Mouse (Mus musculus): ENCODE data around the gene Fam92b.

The Fam92b gene

DNA sequence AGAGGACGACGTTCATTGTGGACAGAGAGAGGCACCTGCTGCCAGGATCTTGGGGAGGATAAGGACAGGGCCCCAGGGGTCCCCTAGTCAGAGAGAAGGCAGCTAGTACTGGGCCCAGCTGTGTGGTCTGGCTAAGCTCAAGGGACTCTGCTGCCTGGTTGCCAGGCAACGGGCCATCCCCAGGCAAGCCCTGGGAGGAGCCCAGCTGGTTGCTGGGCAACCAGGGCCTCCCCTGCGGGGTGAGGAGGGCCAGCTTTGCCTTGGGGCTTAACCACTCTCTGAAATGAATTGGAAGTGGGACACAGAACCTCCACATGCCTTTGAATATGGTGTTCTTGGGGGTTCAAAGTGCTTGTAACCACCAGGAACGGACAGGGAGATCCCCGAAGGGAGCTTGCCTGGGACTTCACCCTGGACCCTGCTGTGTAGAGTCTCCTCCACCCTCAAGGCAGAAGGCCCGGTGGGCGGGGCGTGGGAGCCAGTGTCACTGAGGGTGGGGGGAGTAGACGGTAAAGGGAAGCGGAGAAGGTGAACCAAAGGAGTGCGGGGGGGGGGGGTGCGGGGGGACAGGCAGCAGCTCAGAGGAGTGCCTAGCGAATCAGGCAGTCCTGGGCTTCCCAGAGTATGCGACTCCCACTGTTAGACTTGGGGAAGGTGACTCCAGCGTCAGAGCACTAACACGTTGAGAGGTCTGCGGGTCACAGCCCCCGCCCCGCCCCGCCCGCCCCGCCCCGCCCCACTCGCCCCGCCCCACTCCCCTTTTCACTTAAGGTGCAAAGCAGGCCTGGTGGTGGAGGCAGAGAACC is at the start of gene Fam92b:
Gene Fam92b (minus strand): TSS at position 149 of the 806 bp plus-strand sequence.
- DNase-seq (ENCODE audit: low spot score in 2 of 2), result peak in 1 of 2 experiments; percentile 52

DNA sequence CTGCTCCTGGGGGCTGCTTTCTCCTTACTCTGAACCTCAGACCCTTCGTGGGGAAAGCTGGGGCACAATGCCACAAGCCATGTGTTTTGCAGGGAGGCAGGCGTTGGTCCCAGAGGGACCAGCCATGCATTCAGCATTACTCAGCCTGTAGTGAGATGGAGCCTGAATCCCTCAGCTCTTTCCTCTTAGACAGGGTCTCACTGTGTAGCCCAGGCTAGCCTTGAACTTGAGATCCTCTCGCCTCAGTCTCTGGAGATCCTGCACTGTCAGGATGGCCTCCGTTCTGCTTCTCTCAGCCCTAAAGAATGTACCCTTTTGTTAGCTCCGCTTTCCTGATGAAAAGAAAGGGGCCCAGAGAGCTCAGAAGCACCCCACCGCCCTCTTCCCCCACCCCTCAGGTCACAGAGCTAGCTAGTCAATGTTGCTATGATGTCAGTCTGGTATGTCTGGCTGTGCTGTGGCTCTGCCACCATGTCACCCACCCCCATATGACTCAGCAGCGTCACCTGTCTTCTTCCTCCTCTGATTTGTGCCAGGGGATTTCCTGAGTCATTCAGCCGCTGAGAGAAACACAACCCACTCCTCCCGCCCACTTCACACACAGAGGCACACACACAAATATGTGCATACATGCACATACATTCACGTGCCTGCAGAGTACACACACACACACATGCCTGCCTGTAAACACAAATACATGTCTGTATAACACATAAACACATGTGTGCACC is 48.3 kb upstream of the Fam92b start:
- peak in 1 of 2 experiments; percentile 27 for DNase-seq (ENCODE audit: low spot score in 2 of 2)

DNA sequence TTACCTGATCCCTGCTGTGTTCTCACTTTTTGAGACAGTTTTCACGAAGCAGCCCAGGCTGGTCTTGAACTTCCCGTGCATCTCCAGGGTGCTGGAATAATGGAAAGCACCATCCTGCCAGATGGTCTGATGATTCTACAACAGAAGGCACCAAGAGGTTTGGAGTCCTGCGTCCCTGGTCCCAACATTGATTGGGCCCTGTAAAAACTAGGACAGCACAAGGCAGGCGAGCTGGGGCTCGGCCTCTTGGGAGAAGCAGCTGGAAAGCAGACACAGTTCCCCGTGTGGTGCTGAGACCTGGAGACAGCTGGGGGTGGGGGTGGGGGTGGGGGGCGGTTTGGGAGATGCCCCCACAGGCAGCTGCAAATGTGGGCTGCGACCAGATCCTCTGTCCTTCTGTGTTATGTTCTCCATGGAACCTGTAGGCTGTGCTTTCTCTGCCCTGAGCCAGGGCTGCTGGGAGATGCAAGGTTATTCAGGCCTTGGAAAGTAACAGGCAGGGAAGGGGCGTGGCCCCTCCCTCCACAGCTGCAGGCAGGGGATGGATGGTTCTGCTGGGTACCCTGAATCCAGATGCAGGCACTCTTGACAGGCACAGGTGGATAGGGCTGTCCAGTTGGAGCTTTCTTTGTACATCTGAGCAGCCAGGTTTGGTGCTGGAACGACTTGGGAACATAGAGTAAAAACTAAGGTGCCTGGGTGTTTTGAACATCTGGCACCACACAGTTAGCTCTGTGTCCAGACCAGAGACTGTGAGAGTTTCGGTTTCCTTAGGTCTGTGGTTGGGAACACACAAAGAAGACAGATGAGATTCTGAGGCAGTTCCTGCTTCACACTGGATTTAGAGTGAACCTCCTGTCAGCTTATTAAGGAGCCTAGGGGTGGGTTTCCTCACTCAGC is 47.5 kb upstream of the Fam92b start:
- no peak for DNase-seq (ENCODE audit: low spot score in 2 of 2)

- no peak for DNase-seq (ENCODE audit: low spot score in 2 of 2)
Measured at GRCm38 (mm10) chr8:120222548-120222947, 45.3 kb upstream of the Fam92b start.

- DNase-seq (ENCODE audit: low spot score in 2 of 2), result no peak
Measured at GRCm38 (mm10) chr8:120216855-120217830, 39.9 kb upstream of the Fam92b start.

- no peak for DNase-seq (ENCODE audit: low spot score in 2 of 2)
Measured at GRCm38 (mm10) chr8:120215416-120216141, 38.3 kb upstream of the Fam92b start.

DNA sequence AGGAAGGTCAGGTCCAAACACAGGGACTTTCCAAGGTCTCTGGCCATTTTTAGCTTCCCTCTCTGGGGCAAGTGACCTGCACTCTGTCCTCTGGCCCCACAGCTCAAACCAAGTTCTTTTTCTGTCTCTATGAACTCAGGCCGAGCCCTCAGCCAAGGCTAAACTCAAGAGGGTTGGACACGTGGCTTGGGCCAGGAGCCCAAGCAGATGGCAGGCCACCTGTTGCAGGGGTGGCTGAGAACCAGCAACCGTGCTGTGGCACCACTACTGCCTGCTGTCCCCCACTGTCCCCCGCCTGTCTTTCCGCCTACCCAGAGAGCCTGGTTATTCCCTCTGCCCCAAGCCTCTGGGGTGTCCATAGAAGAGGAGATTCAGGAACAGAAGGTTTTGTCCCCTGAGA is 36.7 kb upstream of the Fam92b start:
- DNase-seq (ENCODE audit: low spot score in 2 of 2), result no peak

DNA sequence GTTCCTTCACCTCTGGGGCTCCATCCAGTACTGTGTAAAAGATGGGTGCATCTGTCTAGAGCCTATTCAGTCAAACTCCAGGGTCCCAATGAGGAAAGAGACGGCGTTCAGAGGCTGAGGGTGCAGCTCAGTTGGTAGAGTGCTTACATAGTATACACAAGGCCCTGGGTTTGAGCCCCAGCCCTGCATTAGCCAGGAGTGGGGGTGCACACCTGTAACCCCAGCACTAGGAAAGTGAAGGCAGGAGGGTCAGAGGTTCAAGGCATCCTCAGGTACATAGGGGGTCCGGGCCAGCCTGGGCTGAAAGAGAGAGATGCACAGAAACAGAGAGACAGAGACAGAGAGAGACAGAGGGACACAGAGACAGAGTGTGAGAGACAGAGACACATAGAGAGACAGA is 36.0 kb upstream of the Fam92b start:
- no peak for DNase-seq (ENCODE audit: low spot score in 2 of 2)

- DNase-seq (ENCODE audit: low spot score in 2 of 2), result no peak
Measured at GRCm38 (mm10) chr8:120212596-120212995, 35.3 kb upstream of the Fam92b start.

DNA sequence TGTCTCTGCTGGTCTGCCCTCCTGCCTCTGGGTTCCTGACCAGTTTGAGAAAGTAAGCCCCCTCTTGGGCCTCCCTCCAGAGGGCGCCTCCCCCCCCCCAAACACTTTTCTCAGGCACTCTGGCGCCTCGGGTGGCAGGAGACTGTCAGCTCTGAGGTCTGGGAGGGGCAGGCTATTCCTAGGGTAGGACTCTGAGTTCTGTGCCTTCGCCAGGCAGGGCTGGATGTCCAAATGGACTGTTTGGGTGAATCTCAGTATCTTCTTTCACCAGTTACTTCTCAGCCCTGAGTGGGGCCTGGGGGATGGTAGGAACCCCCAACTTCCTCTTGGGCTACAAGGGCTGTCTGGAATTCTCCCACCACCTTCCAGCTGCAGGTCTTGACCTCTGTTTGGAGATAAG is 34.1 kb upstream of the Fam92b start:
- DNase-seq (ENCODE audit: low spot score in 2 of 2), result no peak

- no peak for DNase-seq (ENCODE audit: low spot score in 2 of 2)
Measured at GRCm38 (mm10) chr8:120208113-120208512, 30.8 kb upstream of the Fam92b start.

DNA sequence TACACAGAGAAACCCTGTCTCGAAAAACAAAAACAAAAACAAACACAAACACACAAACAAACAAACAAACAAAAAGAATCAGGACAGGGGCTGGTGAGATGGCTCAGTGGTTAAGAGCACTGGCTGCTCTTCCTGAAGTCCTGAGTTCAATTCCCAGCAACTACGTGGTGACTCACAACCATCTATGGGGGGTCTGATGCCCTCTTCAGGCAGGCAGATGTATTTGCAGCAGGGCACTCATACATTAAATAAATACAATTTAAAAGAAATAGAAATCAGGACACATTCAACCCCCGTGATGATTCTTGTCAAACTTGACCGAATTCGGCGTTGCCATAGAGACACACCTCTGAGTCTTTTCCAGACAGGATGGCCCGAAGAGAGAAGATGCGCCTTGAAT is 30.1 kb upstream of the Fam92b start:
- no peak for DNase-seq (ENCODE audit: low spot score in 2 of 2)

DNA sequence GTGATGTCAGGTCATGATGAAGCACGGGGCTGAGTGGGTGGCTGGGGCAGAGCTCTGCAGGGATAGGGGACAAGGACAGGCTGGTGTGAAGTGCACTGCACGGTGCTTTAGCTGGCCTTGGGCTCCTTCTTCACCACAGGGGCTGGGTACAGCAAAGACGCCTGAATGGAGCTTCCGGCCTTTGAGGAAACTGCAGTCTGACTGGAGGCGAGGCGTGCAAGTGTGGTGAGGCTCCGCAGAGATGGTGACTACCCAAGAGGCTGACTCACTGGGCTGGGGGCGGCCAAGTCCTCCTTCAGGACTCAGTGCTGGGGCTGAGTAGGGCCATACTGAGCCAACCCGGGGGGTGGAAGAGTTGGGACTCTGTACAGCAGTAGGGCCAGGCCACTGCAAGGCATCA is 28.6 kb upstream of the Fam92b start:
- DNase-seq (ENCODE audit: low spot score in 2 of 2), result no peak

GRCm38 (mm10) chr8:120204736-120205360 is 27.6 kb upstream of the Fam92b start:
- no peak for DNase-seq (ENCODE audit: low spot score in 2 of 2)

DNA sequence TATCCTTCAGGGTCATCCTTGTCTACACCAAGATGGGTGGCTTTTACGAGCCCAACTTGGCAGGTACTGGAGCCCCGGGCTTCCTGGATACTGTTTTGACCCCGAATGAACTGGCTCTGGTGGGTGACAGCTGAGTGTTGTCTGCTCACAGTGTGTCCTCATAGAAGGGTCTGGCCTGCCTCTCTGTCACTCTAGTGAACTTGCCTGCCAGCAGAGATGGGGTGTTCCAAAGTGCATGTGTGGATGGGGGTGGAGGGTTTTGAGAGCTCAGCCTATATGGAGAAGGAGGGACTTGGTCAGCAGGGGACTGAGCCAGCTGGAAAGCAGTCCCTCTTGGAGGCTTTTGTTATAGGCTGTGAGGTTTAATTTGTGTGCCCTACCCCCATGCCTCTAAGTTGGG is 25.3 kb upstream of the Fam92b start:
- no peak for DNase-seq (ENCODE audit: low spot score in 2 of 2)

GRCm38 (mm10) chr8:120201351-120201750 is 24.1 kb upstream of the Fam92b start:
- no peak for DNase-seq (ENCODE audit: low spot score in 2 of 2)

GRCm38 (mm10) chr8:120192118-120192517 is 14.9 kb upstream of the Fam92b start:
- DNase-seq (ENCODE audit: low spot score in 2 of 2), result no peak

DNA sequence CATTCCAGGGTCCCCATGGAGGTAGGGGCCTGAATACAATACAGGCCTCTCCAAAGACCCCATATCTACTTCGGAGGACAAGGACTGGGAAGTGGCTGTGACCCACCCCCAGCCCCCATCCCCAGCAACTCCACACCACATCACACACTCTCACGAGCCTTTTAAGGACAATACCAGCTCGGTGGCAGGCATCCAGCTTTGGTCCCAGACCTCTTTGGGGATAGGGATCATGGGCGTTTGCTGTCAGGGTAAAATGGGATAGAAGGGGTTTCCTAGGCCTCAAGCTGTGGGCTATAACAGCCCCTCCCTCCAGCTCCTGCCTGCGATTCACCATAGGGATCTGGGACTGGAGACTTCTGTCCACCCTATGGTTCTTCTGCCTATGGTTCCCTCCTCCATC is 14.4 kb upstream of the Fam92b start:
- DNase-seq (ENCODE audit: low spot score in 2 of 2), result no peak

GRCm38 (mm10) chr8:120190810-120191413 is 13.6 kb upstream of the Fam92b start:
- no peak for DNase-seq (ENCODE audit: low spot score in 2 of 2)

Data from natural killer cell, adult 2 months (primary cell).